Mouse (Mus musculus): ENCODE data around the gene Mpzl2.

Gene Mpzl2
- long read RNA-seq, experiment 1, result 0 reads
- long read RNA-seq, experiment 2, partial matches to known transcripts, result 0 of 4 reads
- long read RNA-seq, experiment 2, other reads (novel, unspliced or antisense), result 3 of 4 reads

DNA sequence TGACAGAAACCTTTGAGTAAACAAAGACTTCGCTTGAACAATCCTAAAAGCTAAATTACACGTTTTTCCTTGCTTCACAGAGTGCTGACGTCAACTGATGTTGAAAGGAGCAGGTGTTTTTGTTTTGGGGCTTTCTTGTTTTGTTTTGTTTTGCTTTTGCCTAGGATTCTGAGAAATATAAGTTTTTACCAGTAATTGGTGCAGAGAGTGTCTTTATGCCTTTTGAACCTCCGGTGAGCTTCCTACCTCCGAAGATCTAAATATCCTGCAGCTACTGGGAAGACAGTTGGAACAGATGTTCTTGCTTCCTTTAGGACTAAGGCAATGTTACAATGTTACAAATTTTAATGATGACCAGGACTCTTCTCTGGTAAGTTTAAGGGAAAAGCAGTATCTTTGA is at the start of gene Mpzl2:
Mpzl2 (plus strand) TSS at position 301 of the 400 bp plus-strand sequence.
- intact Hi-C loops (cut with DNase I), result no loop called here

DNA sequence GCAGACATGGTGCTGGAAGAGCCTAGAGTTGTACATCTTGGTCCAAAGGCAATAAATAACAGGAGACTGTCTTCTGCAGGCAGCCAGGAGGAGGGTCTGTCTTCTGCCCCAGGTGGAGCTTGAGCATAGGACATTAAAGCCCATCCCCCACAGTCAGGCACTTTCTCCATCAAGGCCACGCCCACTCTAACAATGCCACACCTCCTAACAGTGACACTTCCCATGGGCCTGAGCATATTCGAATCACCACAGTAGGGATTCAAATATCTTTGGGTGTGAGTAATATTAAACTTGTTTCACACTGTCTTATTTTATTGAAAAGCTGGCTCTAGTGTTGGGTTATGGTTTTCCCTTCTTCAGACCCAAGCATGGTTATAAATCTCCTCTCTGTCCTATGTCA is 47.8 kb upstream of the Mpzl2 start:
- intact Hi-C loops (cut with DNase I), result no loop called here

DNA sequence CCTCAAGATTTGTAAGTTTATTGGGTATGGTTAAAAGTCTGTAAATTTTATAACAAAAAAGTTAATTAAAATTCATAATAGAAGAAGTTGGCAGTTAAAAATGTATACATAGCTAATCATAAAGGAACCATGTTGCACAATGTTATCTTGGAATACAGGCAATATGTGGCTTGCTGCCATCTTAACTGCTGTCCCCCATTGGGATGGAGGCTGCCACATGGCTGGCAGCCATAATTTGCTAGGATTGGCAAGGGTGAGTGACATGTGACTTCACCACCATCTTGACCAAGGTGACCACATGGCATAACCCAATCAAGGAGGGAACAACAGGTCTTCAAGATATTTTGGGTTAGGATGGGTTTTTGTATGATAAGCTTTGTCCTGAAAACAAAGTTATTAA is 47.3 kb upstream of the Mpzl2 start:
- intact Hi-C loops (cut with DNase I), result no loop called here

DNA sequence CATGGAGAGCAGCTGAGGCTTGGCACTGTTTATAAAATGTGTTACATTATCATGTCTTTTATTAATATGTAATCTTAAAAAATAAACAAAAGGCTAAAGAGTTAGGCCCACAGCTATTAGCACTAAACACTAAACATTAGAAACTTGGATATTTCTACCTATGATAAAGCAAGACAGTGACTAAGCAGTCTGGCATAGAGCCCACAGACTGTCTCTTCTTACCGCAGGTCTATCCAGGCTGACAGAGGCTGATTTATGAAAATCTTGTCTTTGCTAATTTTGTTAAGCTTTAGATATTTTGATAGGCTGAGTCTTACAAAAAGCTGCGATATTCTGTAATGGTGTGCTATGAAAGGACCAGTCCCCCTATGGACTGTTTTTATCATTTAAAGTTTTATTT is 46.3 kb upstream of the Mpzl2 start:
- intact Hi-C loops (cut with DNase I), result no loop called here

DNA sequence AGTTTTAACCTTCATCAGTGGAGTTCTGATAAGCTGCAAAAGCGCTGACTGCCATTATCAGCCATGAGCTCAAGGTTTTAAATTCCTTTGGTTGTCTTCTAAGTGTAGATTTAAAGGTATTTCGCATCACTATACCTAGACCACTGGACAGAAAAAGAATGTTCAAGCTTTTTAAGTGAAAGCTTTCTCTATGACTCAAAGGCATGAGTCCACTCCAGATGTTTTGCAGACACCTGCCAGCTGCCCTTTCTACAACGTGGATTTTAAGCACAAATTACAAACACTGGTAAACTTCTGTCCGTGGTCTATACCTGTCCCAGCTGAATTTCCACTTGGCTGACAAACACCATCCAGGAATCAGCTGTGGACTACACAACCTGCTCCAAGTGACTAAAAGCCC is 44.6 kb upstream of the Mpzl2 start:
- intact Hi-C loops (cut with DNase I), result no loop called here

DNA sequence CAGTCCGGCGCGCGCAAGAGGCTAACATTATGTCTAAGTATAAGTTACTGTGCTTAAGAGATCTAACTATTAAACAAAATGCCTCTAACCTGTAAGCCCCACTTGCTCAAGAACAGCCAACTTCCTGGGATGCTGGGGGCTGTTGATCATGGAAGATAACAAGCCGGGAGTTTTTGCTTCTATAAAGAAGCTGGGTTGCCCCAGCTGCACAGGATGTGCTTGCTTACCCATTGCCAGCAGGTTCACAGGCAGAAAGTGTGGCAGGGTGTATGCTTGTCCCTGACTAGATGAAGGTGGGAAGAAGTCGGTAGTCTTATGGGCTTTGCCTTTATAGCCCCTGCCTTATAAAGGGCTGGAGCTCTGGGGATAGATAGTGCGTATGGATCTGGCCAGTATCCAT is 43.0 kb upstream of the Mpzl2 start:
- intact Hi-C loops (cut with DNase I), result no loop called here

DNA sequence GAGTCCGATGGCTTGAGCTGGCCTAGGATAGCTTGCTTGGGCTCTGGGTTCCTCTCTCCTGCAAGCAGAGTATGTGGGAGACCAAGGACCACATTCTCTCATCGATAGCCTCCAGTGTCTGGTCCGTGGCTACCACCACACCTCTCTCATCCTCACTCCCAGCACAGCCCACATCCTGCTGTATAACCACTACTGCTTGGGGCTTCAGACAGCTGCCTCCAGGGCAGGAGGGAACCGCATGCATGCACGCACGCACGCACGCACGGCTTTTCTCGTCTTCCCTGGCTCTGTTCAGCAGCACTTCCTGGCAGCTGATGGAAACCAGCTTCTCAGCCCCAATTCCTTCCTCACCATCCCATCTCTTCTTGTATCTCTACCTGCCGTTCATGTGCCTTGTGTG is 41.5 kb upstream of the Mpzl2 start:
- intact Hi-C loops (cut with DNase I), result no loop called here

DNA sequence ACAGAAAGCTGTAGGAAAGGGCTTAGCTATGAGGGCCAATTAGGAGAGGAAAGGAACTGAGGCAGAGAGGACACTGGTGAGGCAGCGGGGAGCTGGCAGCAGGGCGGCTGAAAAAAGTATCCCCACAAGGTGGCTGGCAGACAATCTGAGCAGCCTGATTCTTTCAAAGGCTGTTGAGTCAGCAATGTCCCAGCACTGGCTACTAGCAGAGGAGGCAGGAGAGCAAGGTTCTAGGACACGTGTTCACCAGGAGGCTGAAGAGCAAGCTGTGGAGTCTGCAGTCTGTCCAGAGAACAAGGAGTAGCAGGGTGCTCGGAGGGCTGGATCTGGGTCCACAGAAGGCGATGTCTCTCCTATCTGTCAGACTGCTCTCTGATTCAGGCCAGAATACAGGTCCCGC is 40.4 kb upstream of the Mpzl2 start:
- intact Hi-C loops (cut with DNase I), result no loop called here

DNA sequence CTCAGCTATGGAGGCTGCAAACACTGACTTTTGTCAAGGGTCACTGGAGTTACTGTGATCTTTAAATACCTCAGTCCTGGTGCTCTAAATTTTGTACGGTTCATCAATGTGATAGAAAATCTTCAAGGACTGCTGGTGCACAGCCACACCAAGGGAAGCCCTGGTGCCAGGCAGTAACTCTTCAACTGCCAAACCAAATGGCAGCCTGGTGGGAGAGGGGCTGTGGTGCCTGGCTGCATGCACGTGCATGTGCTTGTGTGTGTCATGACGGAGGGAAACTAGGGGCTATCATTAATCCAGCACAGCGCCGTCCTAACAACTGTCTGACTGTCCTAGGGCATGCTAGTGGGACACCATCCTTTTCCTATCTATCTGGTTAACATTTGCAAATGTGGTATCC is 39.8 kb upstream of the Mpzl2 start:
- intact Hi-C loops (cut with DNase I), result no loop called here

DNA sequence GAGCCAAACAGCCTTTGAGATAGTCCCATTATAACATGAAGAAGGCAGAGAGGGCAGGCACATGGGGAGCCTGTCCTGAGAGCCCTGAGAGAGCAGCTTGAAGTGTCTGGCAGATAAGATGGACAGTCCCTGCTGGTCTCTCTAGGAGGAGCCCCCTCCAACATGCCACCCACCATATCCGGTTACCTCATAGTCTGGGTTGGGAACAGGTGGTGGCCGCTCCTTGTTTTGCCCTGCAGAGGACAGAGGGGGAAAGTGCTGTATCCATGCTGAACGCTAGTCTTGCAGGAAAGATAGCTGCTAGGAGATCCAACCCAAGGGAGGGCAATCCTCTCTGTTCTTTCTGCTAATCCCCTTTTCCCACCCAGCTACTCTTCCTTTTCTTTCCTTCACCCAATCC is 39.4 kb upstream of the Mpzl2 start:
- intact Hi-C loops (cut with DNase I), result no loop called here

DNA sequence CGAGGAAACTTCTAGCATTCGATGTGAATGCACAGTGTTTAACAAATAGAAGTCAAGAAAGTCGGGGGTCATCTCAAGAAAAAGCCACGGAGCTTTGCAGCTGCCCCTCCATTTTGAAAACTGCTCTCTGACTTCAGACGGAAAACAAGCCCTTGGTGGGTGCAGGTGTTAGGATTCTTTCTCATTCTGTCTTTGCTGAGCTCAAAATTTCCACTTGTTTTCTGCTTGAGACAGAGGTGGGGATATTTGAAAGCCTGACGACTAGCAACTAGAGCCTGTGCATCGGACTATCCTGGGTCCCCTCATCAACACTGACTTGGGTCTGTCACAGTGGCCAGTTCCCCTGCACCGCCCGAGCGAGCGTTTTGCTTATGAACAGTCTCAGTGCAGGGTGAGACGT is 32.2 kb upstream of the Mpzl2 start:
- intact Hi-C loops (cut with DNase I), result no loop called here

DNA sequence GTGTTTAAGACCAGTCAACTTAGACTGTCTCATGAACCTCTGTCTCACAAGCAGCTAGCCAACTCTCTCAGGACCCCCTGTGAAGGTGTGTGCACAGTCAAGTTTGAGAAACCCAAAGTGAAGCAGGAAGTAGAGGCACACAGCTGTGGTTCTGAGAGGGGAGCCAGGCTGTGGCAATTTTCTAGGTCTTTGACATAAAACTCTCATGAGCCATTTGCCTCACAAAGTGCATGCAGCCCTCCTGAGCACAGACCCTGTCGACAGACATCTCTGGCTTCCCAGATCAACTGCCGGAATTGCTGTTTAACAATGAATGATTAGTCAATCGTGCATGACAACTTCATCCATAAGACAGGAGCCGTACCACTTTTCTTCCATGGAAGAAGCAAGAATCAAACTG is 31.3 kb upstream of the Mpzl2 start:
- intact Hi-C loops (cut with DNase I), result no loop called here

DNA sequence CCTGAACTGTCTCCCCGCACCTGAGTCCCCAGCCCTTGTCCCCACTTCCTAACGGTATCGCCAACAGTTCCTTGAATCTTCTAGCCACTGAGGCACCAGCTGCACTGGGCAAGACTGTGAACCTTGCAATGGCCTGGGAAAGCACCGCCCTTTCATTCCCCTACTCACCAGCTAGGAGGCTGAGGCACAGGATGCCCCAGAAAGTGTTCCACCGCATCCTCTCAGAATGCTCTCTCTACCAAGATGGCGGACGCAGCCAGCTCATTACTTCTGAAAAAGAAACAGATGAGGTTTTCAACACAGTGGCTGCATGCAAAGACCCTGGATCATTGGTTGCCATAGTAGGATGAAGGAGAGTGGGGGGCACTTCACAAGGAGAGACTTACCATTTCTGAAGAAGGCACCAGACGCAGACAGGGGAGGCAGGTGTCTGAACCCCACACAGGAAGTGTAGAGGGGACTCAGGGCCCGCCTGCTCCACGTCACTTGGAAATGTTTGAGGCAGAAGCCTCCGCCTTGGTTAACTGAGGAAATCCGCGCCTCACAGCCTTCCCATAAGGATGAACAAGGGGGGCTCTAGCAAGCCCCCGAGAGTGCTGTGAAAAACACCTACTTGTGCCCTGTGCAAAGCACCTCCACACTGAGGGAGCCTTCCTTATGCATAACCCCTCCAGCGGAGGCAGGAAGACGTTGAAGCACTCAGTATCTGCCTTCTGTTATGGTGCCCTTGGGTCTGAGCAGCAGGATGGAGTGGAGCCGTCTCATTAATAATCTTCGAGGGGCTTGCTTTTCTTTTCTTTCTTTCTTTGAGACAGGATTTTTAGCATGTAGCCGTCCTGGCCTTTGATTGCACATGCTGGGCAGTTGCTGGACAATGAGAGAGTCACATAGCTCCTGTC is 30.2 kb upstream of the Mpzl2 start, which contains the start of gene Cd3e:
Cd3e (minus strand) TSS at position 448 of the 899 bp plus-strand sequence.
- intact Hi-C loops (cut with DNase I), result no loop called here

DNA sequence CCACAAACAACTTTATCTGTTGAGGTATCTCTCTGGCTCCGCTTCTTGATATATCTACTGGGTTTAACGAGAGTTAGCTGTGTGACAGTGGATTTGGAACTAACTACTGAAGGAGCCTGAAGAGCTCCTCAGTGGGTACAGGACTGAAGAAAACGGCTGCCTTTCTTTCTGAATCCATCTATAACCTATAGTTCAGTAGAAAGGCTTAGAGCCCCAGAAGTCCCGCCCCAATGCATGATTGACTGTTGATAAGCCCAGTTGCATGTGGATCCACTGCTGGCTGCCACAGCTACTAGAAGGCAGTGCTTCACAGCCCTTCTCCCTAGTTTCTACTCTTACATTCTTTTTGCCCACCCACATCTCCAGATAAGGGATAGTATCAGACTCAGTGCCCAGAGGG is 29.1 kb upstream of the Mpzl2 start:
- intact Hi-C loops (cut with DNase I), result no loop called here

DNA sequence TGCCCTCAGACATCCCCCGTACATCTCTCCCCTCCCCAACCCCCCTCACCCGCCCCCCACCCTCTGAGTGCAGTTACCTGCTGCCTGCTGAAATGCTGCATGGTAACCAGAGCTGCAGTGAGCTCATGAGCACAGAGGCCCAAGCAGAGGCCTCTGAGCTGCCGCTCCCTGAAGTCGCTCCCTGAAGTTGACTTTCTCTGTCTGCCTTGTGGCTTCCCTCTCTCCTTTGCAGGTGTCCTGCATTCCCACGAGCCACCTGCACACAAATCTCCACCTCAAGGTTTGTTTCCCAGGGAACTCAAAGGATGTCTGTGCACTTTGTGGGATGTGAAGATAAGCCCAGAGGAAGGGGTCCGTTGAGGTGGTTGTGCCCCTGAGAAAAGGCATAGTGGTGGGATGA is 28.3 kb upstream of the Mpzl2 start:
- intact Hi-C loops (cut with DNase I), result no loop called here

DNA sequence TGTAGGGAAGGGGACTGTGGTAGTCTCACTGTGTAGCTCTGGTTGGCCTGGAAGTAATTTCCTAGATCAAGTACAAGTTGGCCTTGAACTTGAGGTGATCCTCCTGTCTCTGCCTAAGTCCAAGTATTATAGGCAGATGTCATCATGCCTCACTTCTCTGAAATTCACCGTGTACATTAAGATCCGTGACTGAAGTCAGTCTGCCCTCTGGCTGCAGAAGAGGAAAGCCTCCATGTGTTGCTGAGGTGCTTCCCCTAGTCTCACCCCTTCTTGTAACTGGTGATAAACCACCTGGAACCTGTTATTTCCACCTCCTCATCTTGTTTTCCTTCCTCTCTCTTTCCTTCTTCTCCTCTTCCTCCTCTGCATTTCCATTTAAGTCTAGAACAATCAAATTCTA is 24.7 kb upstream of the Mpzl2 start:
- intact Hi-C loops (cut with DNase I), result no loop called here

DNA sequence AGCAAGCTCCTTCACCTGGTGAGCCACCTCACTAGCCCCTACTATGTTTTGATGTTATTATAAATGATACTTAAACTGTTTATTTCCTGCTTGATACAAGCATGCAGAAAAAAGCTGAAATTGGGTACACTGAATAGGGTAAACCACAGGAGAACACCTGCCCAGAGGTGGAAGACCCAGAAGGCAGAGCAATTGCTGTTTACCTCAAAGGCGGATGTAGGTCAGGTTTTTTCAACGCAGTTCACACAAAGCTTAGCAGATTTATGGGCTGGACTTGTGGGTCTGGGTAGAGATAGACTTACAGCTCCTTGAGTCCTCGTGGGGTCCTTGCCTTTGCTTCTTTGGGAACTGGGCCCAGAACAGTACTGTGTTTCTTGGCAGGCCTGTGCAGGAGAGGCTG is 23.8 kb upstream of the Mpzl2 start:
- intact Hi-C loops (cut with DNase I), result no loop called here

DNA sequence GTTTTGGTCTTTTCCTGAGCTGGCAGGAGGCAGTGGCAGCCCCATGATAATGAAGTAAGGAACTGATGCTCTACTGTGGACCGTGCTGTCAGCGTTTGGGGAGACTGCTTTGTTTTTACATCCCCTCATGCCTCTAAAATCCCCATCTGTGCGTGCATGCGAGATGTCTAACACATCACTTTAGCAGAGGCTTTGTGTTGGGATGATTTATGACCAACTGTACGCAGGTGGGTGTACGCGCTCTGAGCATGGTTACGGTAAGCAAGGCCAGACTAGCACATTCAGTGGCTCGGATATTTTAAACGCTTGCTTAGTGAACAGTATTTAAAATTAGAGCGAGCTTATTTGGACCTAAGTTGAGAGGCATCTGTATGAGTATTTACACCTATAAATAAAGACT is 21.6 kb upstream of the Mpzl2 start:
- intact Hi-C loops (cut with DNase I), result no loop called here

DNA sequence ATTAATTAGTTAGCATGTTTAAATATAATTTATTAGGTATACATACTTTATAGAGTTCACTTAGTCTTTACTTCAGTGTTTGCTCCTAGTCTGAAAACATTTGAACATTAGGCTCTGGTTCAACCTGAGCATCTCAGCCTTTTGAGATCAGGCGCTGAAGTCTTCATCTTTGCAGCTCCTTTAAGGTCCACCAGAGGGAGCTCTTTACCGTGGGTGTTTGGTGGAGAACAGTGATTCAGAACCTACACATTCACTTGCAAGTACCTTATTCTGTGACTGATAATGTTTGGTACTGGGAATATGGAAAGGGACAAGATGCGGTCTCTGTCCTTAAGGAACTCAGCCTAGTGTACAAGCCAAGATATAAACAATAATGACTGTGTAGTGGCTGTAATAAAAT is 16.8 kb upstream of the Mpzl2 start:
- intact Hi-C loops (cut with DNase I), result loop anchor here (2.0 to 5.0 kb wide), 2 partner anchors 110 to 124 kb away; no protein-coding TSS in a partner anchor

DNA sequence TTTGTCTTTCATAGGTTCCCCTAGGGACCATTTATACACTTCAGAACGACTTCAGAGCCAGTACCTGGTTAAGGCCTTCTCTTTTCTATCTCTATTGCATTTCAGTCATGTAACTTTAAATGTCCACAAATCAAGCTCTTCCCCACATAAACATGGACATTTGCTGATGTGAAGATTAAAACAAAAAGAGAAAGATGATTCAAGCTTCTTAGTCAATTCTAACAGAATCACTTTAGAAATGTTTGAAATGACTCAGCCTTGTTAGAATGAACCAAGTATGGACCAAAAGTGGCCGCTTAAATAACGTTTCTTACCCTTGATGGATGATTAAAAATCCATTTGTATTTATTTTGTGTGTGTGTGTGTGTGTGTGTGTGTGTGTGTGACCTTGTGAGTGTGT is 16.0 kb upstream of the Mpzl2 start:
- intact Hi-C loops (cut with DNase I), result loop anchor here (2.0 to 5.0 kb wide), 2 partner anchors 109 to 123 kb away; no protein-coding TSS in a partner anchor

DNA sequence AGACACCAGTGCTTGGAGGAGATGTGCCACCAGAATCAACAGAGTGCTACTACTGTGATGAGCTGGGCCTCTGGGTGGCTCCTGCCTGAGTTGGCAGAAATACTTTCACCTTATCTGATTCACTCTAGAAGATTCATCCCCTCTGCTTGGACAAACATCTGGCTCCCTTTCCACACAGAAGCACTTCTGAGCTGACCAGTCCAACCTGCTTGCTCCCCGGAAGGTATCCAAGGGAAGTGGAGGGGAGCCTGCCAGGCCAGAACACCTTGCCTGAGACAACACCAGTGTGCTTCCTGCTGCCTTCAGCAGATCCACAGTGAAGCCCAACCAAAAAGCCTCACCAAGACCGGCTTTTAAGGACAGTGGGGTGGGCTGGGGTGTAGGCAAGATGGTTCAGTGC is 15.4 kb upstream of the Mpzl2 start:
- intact Hi-C loops (cut with DNase I), result loop anchor here (5.0 kb wide), 1 partner anchor 108 kb away; no protein-coding TSS in a partner anchor

DNA sequence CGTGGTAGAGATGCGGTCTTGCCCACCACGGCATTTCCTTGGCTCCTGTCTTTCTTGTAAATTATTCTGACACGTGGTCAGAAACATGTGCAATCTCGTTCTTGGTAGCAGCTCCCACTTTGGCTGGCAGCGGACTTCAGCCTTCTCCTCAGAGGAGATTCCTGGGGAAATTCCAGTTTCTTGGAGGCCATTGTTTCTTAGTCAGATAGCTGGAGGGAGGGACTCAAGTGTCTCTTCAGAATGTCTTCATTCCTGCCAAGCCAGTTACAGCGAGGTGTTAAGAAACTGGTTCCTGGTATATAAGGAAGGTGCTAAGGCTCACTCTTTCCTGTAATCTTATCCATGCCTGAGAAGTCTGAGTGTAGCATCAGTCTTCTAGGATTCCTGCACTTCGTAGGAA is 12.2 kb upstream of the Mpzl2 start:
- intact Hi-C loops (cut with DNase I), result no loop called here

DNA sequence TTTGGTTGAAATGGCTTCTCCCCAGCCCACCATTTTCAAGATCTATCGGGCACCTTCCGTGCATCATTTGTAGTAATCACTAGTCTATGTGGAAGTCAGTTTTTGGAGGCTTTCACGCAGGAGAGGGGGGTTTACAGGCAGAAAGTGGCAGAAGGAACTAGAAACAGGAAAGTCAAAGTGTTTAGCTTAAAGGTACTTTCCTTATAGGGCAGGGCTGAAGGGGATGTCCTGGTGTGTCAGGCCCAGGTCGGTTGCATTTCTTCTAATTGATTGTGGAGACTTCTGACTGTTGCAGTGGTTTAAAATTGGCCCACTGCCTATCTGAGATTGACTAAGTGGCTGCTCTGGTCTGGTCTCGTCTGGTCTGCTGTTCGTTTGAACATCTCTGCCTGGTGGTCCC is 9.3 kb upstream of the Mpzl2 start:
- intact Hi-C loops (cut with DNase I), result no loop called here

Measured in adrenal gland (tissue).